Mouse (Mus musculus) cerebellum, postnatal 25 days (tissue): ENCODE measurements around the gene Anapc15-ps.
"Not testable (repeated sequence)": the region's sequence is repeated elsewhere in the genome, so short reads cannot be mapped to it uniquely, and the experiment has no call there.

ENCODE experiments used
- DNase-seq, 2 experiments: peaks; one replicate each; pipeline ENCODE4 v3.0.0; 2021; ENCODE audit warnings: mixed read lengths in 2 of 2

Gene Anapc15-ps

GRCm38 (mm10) chr10:95667371-95668030 is 5.8 kb downstream of the Anapc15-ps start:
- DNase-seq: no peak

GRCm38 (mm10) chr10:95666791-95667190 is 6.5 kb downstream of the Anapc15-ps start:
- DNase-seq: no peak

- no peak for DNase-seq
Observed at GRCm38 (mm10) chr10:95665426-95665990, 7.7 kb downstream of the Anapc15-ps start.

- no peak for DNase-seq
Observed at GRCm38 (mm10) chr10:95664613-95665012, 8.6 kb downstream of the Anapc15-ps start.

DNA sequence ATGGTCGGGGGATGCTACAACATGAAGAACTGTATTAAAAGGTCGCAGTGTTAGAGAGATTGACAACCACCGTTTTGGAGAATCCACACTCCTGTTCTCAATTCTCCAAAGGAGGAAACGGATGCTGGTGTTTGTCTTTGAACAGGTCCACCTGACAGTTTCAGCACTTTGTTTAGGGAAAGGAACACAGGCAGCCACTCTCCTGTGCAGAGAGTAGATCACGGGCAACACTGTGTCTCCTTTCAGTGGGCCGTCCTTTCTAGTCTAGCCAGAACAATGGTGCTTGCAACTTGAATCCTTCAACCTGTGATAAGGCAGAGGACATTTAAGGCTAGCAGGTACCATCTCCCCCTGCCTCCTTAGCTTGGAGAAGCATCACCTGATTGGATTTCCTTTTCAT is 12.9 kb downstream of the Anapc15-ps start:
- DNase-seq: no peak

GRCm38 (mm10) chr10:95659471-95660150 is 13.6 kb downstream of the Anapc15-ps start:
- no peak for DNase-seq

DNA sequence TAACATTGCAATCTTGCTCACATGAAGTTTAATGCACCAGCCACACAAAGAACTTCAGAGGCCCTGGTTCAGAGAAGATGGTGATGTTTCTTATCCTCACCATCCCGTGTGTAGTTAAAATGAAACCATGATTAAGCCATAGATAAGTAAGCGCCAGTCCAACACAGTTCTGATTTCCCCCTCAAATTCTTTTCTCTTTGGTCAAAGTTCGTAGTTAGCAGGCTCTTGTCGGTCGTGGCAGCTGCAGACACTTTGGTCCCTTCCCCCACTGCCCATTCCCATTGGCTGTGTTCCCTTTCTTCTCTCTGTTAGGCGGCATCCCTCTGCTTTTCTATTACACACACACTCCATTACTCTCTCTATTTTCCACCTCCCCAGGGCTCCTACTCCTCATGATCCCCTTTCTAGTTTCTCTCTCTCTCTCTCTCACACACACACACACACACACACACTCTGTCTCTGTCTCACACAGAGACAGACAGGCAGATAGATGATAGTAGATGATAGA is 14.4 kb downstream of the Anapc15-ps start:
- no peak for DNase-seq

DNA sequence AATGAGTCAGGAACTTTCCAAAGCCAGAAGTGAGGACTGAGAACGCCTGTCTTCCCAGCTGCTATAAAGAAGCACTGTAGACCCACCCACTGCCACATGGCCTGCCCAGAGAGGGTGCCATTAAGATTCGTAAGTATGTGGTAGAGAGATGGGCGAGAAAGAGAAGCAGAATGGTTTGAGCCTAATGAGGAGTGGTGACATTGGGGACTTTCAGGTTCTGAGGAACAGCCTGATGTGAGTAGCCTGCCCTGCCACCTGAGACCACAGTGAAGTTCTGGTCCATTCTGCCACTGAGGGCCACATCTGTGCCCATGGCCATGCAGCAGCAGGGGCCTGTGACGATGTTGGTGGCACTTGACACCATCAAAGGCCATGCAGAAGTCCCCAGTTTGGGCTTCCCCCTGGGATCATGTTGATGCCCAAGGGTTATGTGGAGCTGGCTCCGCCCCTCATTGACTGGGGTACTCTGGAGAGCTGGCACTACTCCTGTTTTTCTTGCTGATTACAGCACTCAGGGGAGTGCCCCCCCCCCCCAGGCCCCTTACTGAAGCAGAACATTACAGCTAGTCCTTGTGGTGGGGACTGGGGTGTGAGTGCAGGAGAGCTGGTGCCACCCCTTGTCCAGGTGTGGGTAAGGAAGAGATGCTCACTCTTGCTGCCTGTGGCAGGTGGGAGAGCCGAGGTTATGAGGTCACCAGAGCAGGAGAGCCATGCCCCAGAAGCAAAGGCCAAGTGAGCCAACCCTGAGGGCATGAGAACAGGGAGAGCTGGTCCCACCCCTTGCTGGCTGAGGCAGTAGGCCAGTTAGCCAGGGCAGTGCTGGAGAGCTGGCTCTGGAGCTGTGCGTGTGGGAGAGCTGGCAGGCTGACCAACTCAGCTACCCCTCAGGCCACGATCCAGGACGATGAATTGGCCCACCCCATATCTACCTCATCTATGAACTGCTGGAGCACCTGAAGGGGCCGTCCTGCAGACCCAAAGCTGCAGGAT is 16.7 kb downstream of the Anapc15-ps start:
- no peak for DNase-seq

DNA sequence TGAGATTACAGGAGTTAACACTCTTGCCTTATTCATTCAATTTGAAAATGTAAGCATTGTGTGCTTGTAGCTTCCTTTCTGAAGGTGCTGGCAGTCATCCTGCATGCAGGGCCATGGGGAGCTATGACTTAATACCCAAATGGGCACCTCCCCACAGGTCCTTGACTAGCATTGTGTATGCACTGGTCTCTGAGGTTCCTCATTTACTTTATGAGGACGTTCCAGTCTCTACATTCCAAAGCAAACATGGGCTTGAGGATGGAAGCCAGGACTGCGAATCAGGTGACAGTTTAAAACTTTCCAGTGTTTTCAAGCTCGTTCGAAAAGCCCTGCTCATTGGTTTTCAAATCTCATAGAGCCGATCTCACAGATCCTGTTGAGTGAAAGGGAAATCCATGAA is 21.1 kb downstream of the Anapc15-ps start:
- no peak for DNase-seq

- DNase-seq: no peak
Observed at GRCm38 (mm10) chr10:95648326-95648888, 24.8 kb downstream of the Anapc15-ps start.

DNA sequence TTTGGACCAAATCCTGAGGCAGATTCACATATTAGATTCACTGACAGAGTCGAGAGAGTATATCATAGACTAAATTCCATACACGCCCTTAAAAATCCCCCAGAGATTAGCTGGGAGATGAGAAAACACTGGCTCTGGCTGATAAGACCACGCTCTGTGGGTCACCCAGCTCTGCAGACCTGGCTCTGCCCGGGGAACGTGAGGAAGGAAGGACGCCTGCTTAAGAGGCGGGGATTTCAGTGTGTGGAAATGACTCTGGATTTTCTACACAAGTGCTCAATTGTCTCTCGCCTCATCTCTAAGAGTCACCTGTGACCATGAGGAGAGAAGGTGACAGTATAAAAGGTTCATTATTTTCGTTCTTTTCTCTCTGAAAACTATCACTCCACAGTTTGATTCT is 26.1 kb downstream of the Anapc15-ps start:
- DNase-seq: no peak

- no peak for DNase-seq
Observed at GRCm38 (mm10) chr10:95646576-95646975, 26.7 kb downstream of the Anapc15-ps start.

DNA sequence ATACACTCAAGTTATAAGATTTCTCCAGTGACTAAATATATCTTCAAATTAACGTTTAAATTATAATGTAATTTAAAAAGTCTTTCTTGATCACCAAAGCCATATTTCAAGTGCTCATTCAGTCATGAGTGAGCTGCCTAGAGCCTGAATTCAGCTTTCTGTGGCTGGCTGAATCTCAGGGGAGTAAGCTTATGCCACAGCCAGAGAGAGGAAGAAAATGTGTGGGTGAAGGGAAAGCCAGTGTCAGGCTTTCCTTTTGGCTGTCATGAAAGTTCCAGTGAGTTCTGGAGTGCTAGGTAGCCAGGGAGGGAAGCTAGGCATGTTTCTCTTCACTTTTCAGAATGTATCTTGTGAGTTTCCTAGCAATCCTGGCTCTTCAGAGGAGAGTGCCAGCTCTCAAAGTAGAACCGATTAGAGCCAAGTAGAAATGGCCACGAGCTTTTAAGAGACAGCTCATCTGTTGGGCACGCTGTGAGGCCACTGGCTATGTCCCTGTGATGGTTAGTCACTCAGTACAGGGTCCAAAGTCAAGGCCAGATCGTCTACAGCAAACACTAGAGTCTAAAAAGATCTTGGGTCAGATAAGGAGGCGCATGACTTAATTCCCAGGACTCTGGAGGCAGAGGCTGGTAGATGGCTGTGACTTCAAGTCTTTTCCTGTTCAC is 29.4 kb downstream of the Anapc15-ps start:
- no peak for DNase-seq

- no peak for DNase-seq
Observed at GRCm38 (mm10) chr10:95643042-95643441, 30.2 kb downstream of the Anapc15-ps start.

DNA sequence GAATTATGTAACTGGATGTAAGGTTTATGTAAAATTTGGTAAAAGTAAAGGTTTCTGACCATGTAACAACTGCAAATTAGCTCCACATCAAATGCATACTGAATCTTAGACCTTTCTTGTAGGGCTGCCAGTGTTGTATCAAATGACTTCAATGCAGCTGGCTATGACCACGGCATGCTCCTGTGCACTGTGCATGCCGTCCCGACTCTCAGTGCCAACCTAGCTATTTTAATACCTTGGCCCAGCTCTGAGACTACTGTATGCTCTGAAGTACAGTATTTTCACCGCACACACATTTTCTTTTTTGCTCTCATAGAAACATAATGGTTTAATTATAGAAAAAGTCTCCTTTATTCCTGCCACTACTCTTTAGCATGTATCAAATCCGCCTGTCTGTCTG is 31.9 kb downstream of the Anapc15-ps start:
- no peak for DNase-seq

DNA sequence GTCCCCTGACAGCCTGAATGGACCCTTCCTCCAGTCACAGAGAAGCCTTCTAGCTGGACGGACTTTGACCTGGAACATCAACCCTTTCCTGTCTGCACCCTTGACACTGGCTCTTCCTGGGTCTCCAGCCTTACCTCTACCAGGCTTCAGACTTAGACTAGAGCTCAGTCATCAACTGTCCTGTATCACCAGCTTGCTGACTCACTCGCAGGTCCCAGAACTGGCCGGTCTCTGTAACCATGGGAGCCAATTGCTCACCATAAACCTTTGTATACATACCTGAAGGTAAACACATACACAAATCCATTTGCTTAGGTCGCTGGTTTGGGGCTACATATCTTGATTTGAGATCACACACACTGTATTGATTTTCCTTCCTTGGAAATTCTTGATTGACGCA is 33.8 kb downstream of the Anapc15-ps start:
- no peak for DNase-seq

- DNase-seq: no peak
Observed at GRCm38 (mm10) chr10:95634751-95635150, 38.5 kb downstream of the Anapc15-ps start.

- DNase-seq: no peak
Observed at GRCm38 (mm10) chr10:95634261-95634660, 39.0 kb downstream of the Anapc15-ps start.

DNA sequence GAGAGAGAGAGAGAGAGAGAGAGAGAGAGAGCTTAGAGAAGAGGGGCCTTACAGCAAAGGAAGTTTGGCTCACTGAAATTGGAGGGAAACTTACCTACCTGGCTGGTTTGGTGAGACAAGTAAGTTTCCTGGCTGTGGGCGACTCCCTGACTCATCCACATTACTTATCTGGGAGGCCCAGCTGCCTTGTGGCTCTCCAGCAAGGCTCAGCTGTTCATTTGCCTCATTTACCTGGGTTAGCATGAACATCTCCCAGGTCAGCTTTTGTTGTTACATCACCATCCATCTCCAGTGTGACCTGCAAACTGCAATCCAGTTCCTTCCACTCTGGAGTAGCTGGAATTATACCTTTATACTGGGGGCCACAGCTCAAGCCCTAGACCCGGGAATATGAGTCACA is 41.7 kb downstream of the Anapc15-ps start:
- DNase-seq: no peak

DNA sequence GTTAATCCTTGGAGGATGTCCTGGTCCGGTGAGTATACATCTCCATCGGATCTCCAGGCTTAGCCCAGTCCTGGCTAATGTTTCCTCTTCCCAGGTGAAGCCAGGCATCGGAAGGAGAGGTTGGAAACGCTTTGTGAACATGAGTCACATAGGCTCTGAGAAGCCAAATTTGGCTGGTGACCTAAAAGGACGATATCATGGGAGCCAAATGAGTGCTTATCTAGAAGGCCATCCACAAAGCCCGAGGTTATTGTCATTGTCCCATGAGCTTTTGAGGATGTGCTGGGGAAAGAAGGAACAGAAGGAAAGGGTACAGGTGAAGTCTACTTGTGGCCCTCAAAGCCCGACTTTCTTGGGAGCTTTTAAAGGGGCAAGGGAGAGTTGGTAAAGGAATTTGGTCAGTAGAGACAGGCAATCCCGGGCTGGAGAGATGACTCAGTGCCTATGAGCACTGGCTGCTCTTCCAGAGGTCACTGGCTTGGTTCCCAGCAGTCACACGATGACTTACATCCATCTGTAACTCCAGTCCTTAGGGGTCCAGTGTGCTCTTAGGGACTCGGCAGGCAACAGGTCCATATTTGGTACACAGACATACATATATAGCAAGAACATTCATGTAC is 42.4 kb downstream of the Anapc15-ps start:
- DNase-seq: no peak

DNA sequence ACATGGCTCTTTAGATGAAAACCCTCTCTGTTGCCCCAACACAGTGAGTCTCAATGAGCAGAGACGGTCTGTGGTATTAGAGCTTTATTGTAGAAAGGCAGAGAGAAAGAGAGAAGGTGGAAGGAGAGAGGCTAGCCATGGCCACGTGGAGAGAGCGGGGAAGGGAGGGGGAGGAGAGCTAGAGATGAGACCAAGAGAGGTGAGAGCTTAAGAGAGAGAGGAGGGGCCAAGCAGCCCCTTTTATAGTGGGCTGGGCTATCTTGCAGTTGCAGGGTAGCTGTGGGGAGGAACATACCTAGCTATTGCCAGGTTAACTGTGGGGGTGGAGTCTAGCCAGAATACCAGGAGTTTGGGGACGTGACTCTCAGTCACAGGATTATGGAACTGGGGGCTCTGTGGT is 43.1 kb downstream of the Anapc15-ps start:
- not testable (repeated sequence) for DNase-seq
